ENCODE assay signal across 12 mouse cellular contexts in genomic region chr17:15302110-15302509, GRCm38 (mm10).
"Had no signal": no experiment of that assay in that cellular context is flagged by ENCODE, and none has a peak within 500 bp of the region (broad histone marks: within the 10 kb centered on the region; RNA-seq: fewer than 3 reads in every experiment).

No protein-coding gene starts in this region.

- DNase-seq: kidney, adult 8-10 months; kidney, postnatal 25 days; layer of hippocampus, adult 9-11 months; layer of hippocampus, postnatal 36 days; lung, embryonic 14.5 days; lung, postnatal 10 days; lung, postnatal 4 days; midbrain, embryonic 14.5 days; retina, postnatal 1 day; right cerebral cortex, postnatal 25 days; thymus, adult 18-20 months; thymus, postnatal 14 days had no signal
